Mouse (Mus musculus) layer of hippocampus, postnatal 36 days (tissue): ENCODE measurements at regions not wholly inside any gene's neighbourhood (a gene's known extent, or its start where the extent isn't known, plus 50 kb on each side); places are given as distances from the start of the nearest gene placed in this dataset.
"Not testable (repeated sequence)": the region's sequence is repeated elsewhere in the genome, so short reads cannot be mapped to it uniquely, and the experiment has no call there.

Experiments used
- DNase-seq, 2 experiments: peaks; one replicate each; pipeline ENCODE4 v3.0.0; 2022

GRCm38 (mm10) chr13:3035291-3035690 is 502.6 kb upstream of the Gdi2 start:
- DNase-seq: not testable (repeated sequence)

GRCm38 (mm10) chr13:3037010-3037409 is 500.9 kb upstream of the Gdi2 start:
- DNase-seq: peak in 1 of 2 experiments; percentile 1

DNA sequence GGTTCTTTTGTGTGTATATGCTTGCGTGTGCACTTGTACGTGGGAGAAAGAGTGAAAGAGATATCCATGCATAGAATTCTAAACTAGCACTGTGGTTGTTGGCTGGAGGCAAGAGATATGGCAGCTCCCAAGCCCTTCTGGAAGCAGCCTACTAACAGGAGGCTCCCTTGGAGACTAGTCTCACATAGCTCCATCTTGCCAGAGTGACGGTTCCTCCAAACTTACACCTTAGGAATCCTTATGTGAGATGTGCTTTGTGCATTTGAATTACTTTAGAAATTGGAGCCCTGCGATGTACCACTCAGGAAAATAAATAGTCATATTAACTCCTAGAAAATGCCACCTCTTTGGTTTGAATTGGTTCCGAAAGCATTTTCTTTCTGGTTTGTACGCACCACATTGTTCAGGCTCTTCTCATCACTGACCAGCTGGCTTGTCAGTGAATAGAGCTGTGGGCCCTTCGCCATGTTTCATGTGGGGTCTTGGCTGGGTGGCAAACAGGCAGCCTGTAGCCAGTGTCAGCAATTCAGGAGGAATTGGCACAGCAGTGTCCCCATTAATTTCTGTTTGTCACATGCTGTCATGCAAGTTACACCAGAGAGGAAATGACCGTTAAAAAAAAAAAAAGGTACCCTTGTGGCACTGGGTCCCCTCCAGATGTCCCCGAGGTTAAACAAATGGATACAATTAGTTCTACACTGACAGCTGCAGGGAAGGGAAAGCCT is 491.3 kb upstream of the Gdi2 start:
- DNase-seq: not testable (repeated sequence)

DNA sequence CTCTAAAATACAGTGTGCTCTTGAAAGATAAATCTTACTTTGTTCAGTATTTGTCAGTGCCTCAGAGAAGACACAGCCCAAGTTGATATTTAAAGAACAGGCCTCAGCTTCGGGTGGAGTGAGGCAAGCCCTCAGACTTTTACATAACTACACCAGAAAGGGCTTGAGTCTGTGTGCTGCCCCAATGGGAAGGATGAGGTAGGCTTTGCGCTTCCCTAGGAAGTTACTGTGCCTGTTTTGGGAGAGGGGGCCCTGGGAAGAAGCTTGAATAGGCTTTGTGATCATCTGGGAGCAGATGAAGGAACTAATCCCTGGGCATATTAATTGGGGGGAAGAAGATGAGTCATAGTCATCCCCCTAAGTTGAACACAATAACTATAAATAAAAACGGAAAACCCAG is 454.4 kb upstream of the Gdi2 start:
- not testable (repeated sequence) for DNase-seq

DNA sequence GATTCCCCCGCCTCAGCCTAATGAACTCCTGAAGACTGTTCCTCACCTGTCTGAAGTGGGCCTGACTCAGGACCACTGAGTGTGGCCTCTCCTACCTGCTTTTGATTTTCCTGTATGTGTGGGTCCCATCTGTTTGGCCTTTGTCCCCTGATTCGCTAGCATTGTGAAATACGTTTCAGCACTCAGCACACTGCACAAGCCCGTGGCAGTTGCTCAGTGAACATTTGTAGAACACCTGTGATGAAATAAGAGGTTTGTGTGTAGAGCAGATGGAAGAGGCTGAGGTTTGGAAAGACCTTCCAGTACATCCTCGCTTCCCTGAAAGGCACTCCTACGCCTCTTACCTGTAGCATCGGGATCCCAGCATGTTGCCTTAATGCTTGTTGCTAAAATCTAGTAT is 447.9 kb upstream of the Gdi2 start:
- DNase-seq: not testable (repeated sequence)

DNA sequence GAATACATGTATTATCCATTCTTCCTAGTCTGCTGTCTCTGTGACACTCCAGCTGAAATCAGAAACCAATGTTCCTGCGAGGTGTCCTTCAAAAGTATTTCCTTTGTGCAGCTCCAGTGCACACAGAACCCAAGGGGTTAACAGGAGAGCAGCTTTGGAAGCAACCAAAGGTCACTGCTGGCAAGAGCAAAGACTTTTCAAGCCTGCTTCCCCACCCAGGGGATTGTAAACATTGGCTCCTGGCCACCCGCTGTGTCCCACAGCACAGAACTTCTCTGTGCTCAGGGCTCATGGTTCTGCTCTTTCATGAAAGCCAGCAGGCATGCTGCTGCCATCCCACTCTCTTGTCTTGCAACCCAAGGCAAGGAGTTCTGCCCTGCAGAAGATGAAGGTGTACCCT is 431.3 kb upstream of the Gdi2 start:
- not testable (repeated sequence) for DNase-seq

GRCm38 (mm10) chr13:3128150-3128549 is 409.7 kb upstream of the Gdi2 start:
- not testable (repeated sequence) for DNase-seq

DNA sequence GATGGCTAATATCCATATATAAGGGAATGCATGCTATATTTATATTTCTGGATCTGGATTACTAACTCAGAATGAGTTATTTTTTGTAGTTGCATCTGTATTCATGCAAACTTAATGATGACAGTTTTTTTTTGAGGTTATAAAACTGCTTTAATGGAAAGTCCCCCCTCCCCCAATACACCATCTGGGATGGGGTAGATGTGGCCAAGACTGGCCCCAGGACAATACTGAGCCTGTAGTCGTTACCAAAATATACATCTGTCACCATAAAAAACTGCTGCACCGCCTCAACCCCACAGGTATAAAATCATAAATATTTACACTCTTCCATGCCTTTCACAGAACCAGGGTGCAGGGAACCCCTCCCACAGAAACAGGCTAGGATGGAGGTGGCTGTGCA is 400.6 kb upstream of the Gdi2 start:
- DNase-seq: not testable (repeated sequence)

DNA sequence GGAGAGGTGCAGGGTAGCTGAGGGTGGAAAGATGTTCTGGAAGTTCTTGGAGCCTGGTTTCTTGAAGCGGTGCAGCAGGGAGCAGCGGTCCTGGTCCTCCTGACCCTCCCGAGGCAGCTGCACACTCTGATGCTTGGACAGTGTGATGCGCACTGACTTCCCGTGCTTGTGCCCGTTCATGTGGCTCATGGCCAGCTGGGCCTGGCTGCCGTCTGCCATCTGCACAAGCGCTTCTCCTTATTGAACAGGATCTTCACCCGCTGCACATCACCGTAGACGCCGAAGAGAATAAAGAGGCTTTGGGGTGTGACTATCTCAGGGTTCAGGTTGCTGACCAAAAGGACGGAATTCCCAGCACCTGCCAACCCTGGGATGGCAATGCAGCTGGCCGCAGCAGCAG is 399.2 kb upstream of the Gdi2 start:
- no peak for DNase-seq

GRCm38 (mm10) chr13:3145513-3145912 is 392.4 kb upstream of the Gdi2 start:
- not testable (repeated sequence) for DNase-seq
